Mouse (Mus musculus) C2C12 (cell line): ENCODE data around the gene Zswim3. TPM values are rescaled to one million over a fixed set of nuclear protein-coding genes. Genes with fewer than 3 reads are reported as not detected.

Source experiments
- H3K27me3 ChIP-seq: one replicate; pipeline ENCODE4 v1.6.1; 2011; ENCODE audit not compliant: control insufficient read depth, insufficient read depth, insufficient read length
- H3K36me3 ChIP-seq: one replicate; pipeline ENCODE4 v1.6.1; 2011; ENCODE audit not compliant: control insufficient read depth, insufficient read depth
- H3K4me3 ChIP-seq: one replicate; pipeline ENCODE4 v1.5.1; 2011; ENCODE audit warnings: mild to moderate bottlenecking, control low read depth; ENCODE audit not compliant: poor library complexity, insufficient read depth, severe bottlenecking
- H3K79me2 ChIP-seq: one replicate; pipeline ENCODE4 v1.6.1; 2011; ENCODE audit not compliant: control insufficient read depth, insufficient read depth
- H3K79me3 ChIP-seq: one replicate; pipeline ENCODE4 v1.6.1; 2011; ENCODE audit warnings: low read depth, control low read depth
- H3ac ChIP-seq: one replicate; pipeline ENCODE3; 2011; ENCODE audit warnings: low read depth; ENCODE audit not compliant: control insufficient read depth, insufficient read length
- CEBPB ChIP-seq: IDR thresholded peaks from one replicate; pipeline ENCODE4 v1.6.1; 2011; ENCODE audit warnings: low read depth, mild to moderate bottlenecking, control low read depth, moderate library complexity
- CTCF ChIP-seq: IDR thresholded peaks from one replicate; pipeline ENCODE4 v1.5.1; 2011; ENCODE audit not compliant: control insufficient read depth, insufficient read depth, insufficient read length
- FOSL1 ChIP-seq: IDR thresholded peaks from one replicate; pipeline ENCODE4 v1.8.0; 2011; ENCODE audit warnings: mild to moderate bottlenecking, low read length; ENCODE audit not compliant: poor library complexity, insufficient read depth, severe bottlenecking
- MAX ChIP-seq: IDR thresholded peaks from one replicate; pipeline ENCODE4 v1.6.1; 2011; ENCODE audit warnings: mild to moderate bottlenecking, control low read depth
- MYOD1 ChIP-seq: IDR thresholded peaks from one replicate; pipeline ENCODE4 v1.6.1; 2011; ENCODE audit warnings: low read depth; ENCODE audit not compliant: control insufficient read depth, insufficient read length
- MYOG ChIP-seq: IDR thresholded peaks from one replicate; pipeline ENCODE4 v1.6.1; 2011; ENCODE audit not compliant: control insufficient read depth, insufficient read length; ENCODE audit errors: extremely low read depth
- USF1 ChIP-seq: IDR thresholded peaks from one replicate; pipeline ENCODE4 v1.6.1; 2011; ENCODE audit warnings: low read depth, mild to moderate bottlenecking, control low read depth, moderate library complexity
- polyA plus RNA-seq: library from polyadenylated mRNA; unstranded; fragments of >200 nt; fragmentation: generic; extraction: Trizol; gene quantifications from one replicate; pipeline ENCODE4 v1.2.1, GENCODE M21; 2012; ENCODE audit warnings: missing spikeins

Zswim3 gene
- polyA plus RNA-seq, 1 experiment = 2.9 TPM

GRCm38 (mm10) chr2:164784869-164785420 lies 20.0 kb upstream of the Zswim3 start:
- Histone ChIP-seq H3K79me3 (no peaks in the 10 kb centered on the region), H3K36me3 (peaks cover 21% of the 10 kb centered on the region), H3K27me3 (no peaks in the 10 kb centered on the region), H3K79me2 (peaks cover 9% of the 10 kb centered on the region), H3ac (peak overlapping the region; percentile 20), H3K4me3 (peak overlapping the region; percentile 45)
- TF ChIP-seq CTCF = no peak
- no peak for TF ChIP-seq MAX
- no peak for TF ChIP-seq USF1
- no peak for TF ChIP-seq CEBPB
- no peak for TF ChIP-seq MYOD1
- no peak for TF ChIP-seq FOSL1
- TF ChIP-seq MYOG = no peak

GRCm38 (mm10) chr2:164785481-164786387 lies 19.2 kb upstream of the Zswim3 start, which contains the start of gene Snx21:
TSS of gene Snx21 (plus strand) at chr2:164785823.
- Histone ChIP-seq H3K79me2 (peaks cover 9% of the 10 kb centered on the region), H3K79me3 (no peaks in the 10 kb centered on the region), H3K4me3 (peak within 1 kb of the TSS; percentile 45), H3ac (peak within 1 kb of the TSS; percentile 66), H3K36me3 (peaks cover 27% of the 10 kb centered on the region), H3K27me3 (no peaks in the 10 kb centered on the region)
- TF ChIP-seq FOSL1 (no peak), MYOD1 (no peak), MAX (no peak), MYOG (no peak), USF1 (no peak), CTCF (no peak), CEBPB (no peak)

GRCm38 (mm10) chr2:164786388-164786885 lies 18.5 kb upstream of the Zswim3 start:
- TF ChIP-seq CTCF (no peak), MYOD1 (no peak), FOSL1 (no peak), USF1 (no peak)
- H3ac ChIP-seq = peak overlapping the region; percentile 64
- H3K4me3 ChIP-seq = peak overlapping the region; percentile 45
- peaks cover 9% of the 10 kb centered on the region for H3K79me2 ChIP-seq
- no peaks in the 10 kb centered on the region for H3K79me3 ChIP-seq
- H3K27me3 ChIP-seq = no peaks in the 10 kb centered on the region
- peaks cover 35% of the 10 kb centered on the region for H3K36me3 ChIP-seq

GRCm38 (mm10) chr2:164787032-164787431 lies 17.9 kb upstream of the Zswim3 start:
- peaks cover 38% of the 10 kb centered on the region for H3K36me3 ChIP-seq
- no peak for TF ChIP-seq FOSL1
- TF ChIP-seq MAX = no peak
- no peak for TF ChIP-seq CTCF
- no peak for TF ChIP-seq CEBPB
- no peak for TF ChIP-seq MYOG
- TF ChIP-seq MYOD1 = no peak
- no peak for TF ChIP-seq USF1
- peak overlapping the region; percentile 45 for H3K4me3 ChIP-seq
- H3K79me2 ChIP-seq = peaks cover 9% of the 10 kb centered on the region
- no peaks in the 10 kb centered on the region for H3K79me3 ChIP-seq
- H3K27me3 ChIP-seq = no peaks in the 10 kb centered on the region
- H3ac ChIP-seq = no peak overlapping the region

- Histone ChIP-seq H3K79me3 (no peaks in the 10 kb centered on the region), H3ac (no peak overlapping the region), H3K4me3 (no peak overlapping the region), H3K36me3 (peaks cover 42% of the 10 kb centered on the region), H3K79me2 (peaks cover 9% of the 10 kb centered on the region), H3K27me3 (no peaks in the 10 kb centered on the region)
- TF ChIP-seq MYOD1 (no peak), MYOG (no peak)
Observed at GRCm38 (mm10) chr2:164787779-164788178, 17.1 kb upstream of the Zswim3 start.
